Mouse (Mus musculus) thymus, postnatal 0 days (tissue): ENCODE measurements around the gene March1. TPM values are rescaled to one million over a fixed set of nuclear protein-coding genes. Genes with fewer than 3 reads are reported as not detected.

Experiments
- DNase-seq: peaks from one replicate; pipeline ENCODE4 v3.0.0-alpha.2; 2015; ENCODE audit warnings: low spot score
- polyA plus RNA-seq: library from polyadenylated mRNA; unstranded; fragments of >200 nt; fragmentation: Nextera tagmentation; extraction: Ambion mirVana; gene quantifications from 2 replicates; pipeline ENCODE4 v1.2.1, GENCODE M21; 2015

March1 gene
- polyA plus RNA-seq, 1 experiment from 2014 or later = 1.0 TPM

DNA sequence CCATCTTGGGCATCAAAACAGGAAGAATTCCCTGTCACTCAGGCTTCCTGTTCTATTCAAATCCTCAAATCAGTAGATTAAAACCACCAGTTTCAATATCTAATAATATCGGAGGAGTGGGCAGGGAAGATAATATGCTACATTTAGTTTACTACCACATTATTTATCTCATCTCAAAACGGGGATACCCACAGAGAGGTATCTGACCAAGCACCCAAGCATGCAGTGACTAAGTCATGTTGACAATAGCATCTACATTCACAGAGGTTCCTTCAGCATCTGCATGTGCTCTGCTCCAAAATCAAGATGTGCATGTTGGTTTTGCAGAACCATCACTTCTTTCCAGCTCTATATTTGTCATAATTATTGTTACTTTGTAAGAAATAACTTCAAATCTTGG, 364.3 kb downstream of the March1 start:
- no peak for DNase-seq

DNA sequence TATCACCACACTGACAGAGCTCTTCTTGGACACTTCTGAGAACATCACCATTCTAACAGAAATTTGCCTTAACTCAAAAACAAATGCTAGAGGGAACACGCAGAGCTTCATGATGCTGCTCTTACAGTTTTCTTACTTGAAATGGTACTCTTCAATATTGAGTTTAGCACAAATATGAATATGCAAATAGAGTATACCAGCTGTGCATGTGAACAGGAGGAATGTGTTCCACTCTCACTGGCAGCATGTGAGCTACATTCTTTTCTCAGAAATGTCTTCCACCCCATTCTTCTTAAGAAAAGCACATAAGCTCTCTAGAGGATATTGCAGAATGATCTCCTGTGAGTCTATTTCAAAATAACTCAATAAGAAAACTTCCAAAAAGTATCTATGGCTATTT, 370.0 kb downstream of the March1 start:
- DNase-seq = no peak

DNA sequence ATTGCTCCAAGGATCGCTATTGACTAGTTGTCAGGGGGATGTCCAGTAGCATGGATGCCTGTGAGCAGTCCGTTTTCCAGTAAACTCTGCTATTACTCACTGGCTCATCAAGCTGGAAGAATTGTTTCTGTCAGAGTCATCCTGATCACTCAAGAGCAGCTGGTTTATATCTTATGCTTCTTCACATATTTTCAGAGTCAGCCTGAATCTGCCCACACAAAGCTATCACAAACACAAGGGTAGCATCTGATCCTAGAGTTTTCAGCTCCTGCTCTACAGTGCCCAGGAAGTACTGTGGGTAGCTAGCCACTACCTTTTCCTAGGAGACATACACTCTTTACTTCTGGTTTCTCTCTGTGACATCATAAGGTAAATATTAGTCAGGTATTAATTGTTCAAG, 405.1 kb downstream of the March1 start:
- no peak for DNase-seq

DNA sequence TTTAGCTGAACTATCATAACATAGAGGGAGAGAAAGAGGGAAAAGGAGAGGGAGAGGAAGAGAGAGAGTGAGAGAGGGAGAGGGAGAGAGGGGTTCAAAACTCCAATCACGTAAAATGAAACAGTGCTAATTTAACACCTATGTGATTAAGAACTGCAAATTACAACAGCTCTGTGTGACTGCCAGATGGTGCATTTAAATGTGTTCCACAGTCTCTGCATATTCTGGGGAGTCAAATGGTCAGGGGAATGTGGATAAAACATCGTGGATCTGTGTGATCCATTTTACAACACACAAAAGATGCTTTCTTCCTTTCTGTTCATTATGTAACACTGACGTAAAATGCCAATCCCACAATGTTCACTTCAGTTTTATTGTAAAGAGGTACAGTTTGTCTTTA, 416.0 kb downstream of the March1 start:
- DNase-seq = no peak

DNA sequence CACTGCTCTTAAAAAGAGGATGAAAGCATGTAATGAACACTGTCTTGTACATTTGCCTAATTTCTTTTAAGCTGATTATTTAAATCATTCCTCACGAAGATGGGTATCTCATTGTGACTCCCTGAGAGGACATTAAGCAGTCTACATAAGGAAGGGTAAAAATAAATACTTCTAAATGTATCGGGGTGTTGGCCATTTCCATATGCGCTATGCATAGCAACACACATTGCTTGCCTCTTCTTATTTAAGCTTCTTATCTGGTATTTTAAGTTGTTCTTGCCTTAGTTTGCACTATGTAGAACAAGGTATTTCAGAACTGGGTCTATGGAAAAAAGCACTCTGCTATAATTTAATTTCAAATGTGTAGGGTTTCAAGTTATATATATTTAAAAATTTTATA, 416.7 kb downstream of the March1 start:
- DNase-seq = no peak

DNA sequence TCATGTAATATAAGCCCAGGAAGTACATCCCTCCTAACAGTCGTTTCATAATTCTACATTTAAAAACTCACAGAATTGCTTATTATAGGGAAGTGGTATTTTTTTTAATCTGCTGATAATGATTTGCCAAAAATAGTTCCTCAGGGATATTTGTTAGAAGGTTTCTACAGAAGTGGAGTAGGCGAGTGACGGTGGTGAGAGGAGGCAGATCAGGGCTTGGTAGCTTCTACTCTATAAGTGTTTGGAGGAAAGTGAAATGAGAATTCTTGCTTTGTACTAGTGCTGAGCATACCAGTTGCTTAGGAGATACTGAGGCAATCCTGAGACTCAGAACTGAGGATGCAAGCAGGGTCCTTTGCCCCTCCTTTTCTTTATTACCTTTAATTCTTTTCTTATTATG, 476.5 kb downstream of the March1 start:
- no peak for DNase-seq

DNA sequence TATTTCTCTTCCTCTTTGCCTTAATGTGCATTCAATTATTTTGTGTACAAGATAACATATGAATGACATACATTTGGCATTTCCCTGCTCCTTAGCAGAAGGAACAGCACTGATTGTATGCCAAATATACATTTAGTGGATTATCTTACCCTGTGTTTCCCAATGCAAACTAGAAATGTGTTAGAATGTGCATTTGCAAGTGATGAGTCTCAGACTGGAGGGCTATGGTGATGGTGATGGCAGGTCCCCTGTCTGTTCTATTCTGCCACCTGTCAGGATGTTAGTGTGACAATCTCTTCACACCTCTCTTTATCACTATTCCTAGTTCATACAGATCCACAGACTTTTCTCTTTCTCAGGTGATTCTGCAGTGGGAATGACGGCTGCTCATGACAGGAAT, 480.4 kb downstream of the March1 start:
- no peak for DNase-seq

DNA sequence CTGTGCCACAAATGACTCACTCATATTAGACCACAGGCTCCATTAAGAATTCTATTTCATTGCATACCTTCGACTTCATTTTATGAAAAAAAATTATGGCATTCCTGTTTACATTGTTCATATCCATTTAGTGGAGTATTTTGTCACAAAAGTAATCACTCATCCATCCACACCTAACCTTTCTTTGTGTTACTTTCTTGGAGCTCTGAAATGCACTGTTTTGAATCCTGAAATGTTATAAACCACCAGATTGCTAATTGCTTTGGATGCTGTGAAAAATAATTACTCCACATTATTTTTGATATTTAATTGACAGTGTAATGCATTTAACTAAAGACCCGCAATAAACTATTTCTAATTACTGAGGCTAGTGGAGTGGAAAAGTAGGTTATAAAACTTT, 501.6 kb downstream of the March1 start:
- no peak for DNase-seq

DNA sequence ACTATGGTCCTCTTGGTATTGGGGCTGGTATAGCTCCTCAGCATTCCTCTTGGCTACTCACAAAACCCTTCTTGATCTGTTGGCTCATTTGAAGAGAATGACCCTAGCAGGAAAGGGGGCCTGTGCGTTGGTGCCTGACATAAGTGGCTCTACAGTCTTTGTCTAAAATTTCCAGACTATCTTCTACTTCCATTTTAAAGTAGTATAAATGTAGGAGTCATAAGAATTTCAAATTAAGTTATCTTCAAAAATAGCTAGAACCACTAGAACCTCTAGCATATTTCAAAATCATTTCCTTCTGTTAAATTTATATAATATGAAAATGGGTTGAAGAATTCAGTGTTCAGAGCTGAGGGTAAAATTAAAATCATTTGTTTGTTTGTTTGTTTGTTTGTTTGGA, 541.9 kb downstream of the March1 start:
- no peak for DNase-seq

DNA sequence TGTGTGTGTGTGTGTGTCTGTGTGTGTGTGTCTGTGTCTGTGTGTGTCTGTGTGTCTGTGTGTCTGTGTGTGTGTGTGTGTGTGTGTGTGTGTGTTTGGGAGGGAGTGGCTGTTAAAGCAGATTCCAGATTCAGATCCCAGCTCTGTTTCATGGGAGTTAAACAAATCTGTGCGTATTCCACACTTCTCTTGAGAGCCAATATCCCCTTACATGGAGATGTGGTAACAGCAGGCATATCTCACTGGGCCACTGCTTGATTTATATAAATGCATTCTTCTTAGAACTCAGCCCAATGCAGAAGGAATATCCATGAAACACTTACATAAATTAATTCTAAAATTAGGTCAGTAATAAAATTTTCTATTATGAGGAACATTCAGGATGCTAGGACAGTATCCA, 549.1 kb downstream of the March1 start:
- no peak for DNase-seq

DNA sequence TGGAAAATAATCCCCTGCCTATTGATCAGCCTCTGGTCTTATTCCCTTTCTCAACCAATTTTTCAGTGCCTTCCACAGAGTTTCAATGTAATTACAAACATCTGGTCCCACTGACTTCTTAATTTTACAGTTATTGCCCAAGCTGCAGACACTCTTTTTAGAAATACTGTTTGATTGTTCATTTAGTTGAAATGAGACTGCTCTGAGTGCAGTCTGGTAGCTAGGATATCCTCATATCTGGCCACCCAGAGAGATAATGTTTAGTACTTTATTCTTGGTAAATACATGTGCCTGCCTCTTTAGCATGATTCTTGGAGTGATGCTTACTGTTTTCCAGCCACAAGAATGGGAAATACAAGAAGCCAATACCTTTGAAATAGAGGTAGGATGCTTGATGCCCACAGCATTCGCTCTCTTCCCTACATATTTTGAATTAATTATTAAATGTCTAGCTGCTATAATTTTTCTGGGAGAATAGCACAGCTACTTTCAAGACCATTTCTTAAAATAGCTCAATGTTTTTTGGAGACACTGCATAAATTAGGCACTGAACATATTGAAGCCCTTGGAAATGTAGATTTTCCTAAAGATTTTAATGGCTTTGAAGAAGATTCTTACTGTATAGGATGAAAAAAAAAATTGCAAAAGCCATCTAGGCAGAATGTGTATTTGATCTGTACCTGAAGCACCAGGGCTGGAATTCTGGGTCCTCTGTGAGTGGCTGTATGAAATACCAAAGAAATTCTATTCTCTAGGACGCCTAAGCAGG, 549.9 kb downstream of the March1 start:
- DNase-seq = no peak

DNA sequence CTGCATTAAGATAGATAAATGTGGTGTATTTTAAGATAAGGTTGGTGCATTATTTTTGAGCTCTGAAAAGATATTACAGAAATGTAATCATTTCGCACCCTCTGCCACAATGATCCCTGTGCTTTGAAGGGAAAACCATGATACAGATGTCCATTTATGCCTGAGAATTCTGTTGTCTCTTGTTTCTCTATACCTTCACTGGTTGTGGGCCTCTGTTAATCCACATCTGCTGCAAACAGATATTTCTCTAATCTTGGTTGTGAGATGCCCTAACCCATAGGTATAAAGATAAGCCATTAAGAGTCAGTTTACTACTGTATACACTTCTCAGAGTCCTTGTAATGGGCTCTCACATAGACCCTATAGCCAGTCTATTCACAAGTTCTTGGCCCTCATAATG, 561.6 kb downstream of the March1 start:
- DNase-seq = no peak

DNA sequence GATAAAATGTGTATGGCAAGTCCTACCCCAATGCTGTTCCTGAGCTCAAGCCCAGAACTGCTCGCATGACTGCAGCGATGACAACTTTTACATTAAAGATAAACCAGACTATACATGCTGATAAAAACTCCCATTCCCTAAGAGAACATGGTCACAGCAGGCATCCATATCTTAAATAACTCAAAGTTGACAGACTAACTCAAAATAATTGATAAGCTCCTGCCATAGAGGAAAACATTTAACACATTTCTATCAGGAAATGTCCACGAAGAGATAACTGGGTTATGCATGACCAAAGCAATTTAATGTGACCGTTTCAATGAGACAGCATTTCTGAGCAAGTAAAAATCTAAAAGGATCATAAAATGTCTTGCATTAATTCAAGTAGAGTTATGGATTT, 563.6 kb downstream of the March1 start:
- DNase-seq = no peak

DNA sequence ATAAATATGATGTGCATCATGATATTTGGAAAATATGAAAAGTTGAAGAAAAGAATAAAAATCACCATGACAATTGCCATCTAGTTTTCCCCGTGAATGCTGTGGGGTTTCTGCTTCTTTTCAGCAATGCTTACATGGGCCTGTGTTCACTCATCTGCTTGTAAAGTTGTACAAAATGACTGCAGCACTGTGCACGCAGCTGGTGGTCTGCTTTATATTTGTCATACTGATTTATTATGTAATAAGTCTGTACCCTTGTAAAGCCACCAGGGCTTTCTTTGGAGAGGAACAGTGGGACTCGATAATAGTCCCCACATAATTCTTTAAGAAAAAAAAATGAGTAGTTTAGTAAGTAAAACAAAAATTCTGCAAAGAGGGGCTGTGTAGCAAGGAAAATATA, 564.6 kb downstream of the March1 start:
- no peak for DNase-seq

DNA sequence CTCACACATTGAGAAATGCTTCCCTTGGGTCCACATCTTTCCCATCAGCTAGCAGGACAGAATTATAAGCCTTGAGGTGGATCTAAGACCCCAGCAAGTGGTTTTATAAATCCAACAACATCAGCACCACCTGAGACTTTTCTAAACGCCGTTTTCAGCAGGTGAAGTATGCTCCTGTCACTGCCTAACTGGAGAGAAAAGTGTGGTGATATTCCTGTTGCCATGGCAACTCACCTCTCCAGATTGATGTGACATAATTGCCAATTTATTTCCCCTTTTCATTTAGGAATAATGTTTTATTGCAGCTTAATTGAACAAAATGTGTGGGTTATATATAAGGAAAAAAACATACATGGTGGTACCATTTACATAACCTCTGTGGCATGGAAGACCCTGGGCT, 565.8 kb downstream of the March1 start:
- no peak for DNase-seq

DNA sequence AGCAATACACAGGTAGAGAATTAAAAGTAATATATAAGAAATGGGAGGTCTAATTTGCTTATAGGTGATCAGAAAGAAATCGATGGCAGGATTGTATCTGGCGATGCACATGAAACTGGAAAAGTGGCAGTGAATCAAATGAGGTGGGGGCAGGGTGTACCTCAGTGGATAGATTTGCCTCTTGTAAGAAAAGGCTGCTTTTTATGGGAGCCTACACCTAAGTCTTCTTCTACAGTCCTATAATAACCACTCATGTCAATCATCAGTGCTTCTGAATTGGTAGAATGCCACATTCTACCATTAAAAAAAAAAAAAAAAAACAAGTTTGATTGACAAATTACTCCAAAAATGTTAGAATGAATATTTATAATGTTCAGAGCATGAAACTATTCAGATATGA, 567.5 kb downstream of the March1 start:
- no peak for DNase-seq

DNA sequence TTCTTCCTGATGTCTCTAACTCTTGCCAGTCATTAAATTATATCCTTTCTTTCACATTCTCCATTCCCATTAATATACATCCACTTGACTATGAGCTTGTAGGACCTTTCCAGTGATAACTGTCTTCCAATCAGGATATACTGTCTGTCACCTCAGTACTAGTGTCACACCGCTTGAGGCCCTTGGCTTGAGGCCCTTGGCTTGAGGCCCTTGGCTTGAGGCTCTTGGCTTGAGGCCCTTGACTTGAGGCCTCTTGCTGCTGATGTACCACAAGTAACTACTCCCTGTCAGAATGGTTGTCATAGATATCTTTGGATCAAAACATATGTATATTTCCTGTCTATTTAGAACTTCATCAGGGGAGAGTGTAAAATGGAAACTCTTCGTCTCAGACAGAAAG, 576.7 kb downstream of the March1 start:
- DNase-seq = no peak

DNA sequence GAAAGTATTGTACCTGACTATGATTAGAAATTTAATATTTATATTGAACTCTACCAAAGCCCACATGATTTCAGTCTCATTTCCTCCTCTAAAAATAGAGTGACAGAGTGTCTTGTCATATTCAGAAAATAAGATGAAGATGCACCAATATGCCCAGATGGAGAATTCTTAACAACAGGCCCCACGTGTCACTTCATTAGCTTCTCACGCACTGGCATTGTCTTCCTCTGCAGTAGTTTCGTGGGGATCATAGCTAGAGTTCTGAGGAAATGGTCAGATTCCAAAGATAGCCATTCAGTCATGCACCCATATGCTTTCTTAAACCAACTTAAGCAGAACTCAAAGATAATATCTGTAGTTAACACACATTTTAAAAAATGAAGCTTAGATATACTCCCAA, 582.5 kb downstream of the March1 start:
- DNase-seq = no peak

DNA sequence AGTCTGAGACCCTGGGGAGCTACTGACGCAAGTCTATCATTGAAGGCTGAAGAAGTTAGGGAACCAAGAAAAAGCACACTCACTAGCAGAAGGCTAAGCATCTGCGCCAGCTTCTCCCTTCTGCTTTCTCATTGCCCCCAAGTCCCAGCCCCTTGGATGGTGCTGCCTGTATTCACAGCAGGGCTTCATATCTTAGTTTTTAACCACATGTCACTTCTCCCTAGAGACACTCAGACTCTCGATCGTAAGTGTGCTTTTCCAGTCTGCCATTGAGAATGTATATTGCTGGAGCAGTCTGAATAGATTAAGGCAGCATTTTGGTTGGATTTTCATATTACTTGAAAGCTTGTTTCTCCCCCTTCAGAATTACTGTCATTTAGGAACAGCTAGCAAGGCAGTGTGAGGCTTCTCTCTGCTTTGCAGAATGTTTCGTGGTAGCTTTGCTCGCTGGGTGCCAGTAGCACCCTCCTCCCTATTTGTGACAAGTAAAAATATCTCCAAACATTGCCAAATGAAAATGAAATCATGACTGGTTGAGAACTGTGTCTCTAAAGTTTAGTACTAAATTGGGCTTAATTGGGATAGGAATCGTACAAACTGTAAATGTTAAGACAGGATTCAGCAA, 586.2 kb downstream of the March1 start:
- no peak for DNase-seq

DNA sequence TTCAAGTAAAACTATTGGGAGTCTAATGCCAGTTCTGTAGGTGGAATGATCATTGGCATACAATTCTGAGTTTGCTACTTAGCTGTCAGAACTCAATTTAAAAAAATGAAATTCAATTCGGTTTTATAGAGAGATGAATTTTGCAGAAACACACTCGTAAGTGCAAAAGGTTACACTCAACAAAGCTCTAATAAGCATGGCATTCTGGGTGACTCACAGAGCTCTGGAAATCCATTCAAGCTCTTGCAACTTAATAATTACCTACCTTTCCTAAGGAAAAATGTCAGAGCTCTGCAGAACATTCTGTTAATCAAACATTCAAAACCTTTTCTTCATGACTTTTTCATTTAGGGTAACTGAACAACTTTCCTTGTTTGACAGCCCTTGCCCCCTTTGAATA, 591.9 kb downstream of the March1 start:
- DNase-seq = no peak

DNA sequence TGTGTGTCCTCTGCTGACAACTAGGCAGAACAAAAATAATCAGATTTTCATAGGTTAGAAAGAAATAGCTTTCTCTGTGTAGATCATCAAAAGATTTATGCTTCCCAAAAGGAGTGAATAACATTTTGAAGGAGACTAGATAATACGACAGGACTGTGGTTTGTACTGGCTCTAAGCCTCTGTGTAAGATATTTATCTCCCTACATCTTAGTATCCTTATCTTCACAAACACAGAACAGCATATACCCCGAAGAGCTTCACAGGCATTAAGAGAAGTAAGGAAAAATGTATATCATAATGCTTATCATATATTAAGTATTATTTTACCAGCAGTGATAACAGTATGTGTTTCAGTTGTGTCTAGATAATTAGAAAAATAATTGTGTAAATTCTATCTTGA, 592.6 kb downstream of the March1 start:
- DNase-seq = no peak

DNA sequence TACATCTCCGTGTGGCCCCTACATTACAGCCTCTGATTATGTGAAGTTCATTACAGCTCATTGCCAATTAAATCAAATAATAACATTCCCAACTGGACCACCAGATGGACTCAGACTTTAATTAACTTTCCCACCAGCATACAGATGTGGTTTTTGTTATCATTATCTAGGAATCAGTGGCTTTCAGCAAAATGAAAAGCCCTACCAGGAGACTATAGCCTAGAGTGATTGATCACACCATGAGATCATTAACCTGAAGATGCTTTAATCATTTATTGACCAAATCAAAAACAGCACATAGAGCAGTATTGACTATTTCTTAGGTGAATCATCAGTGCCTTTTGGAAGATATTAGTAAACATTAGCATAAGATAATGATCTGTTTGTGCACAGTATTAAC, 602.3 kb downstream of the March1 start:
- DNase-seq = no peak

DNA sequence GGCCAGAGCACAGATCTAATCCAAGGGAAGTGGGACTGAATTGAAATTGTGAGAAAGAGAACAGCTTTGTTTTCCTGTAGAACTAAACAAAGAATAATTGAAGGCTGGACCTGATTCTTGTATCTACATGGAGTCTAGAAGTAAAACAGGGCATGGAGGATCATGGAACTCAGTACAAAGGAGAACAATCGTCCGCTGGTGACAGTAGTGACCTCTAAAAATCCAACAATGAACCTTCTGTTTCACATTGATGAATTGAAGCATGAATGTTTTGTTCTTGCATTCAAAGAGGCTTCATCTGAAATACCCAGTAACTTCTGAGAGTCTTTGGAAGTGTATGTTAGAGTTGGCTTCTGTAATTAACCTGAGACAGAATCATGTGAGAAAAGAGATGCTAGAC, 612.2 kb downstream of the March1 start:
- no peak for DNase-seq

DNA sequence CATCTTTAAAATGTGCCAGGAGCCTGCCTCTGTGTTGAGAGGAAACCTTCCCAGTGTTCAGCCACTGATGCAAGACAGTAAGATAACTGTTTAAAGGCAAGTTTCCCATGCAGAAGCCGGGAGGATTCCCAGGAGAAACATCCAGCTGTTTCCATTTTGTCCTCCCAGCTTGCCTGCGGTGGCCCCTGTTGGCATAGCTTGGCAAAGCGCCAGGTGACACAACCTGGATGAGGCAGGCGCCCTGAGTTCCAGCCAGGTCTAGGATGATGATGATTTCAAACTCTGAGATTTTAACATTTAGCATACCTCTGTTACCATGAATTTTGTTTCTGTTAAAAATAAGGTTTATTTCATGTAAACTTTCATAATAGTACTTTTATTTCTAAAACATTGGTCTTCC, 651.8 kb downstream of the March1 start:
- DNase-seq = no peak
